Mouse (Mus musculus) liver, embryonic 14.5 days (tissue): ENCODE data around the gene Mill2. TPM values are rescaled to one million over a fixed set of nuclear protein-coding genes. Genes with fewer than 3 reads are reported as not detected.
A peak's percentile ranks its signal among the peaks of the same experiment; 100 is the strongest.

Experiments used
- ATAC-seq: fragments of 200-750 bp; cut with Nextera tagmentation; 2 replicates; pipeline ENCODE4 v1.8.0; 2017; ENCODE audit warnings: moderate number of reproducible peaks, mild to moderate bottlenecking, moderate library complexity; ENCODE audit not compliant: insufficient read depth
- DNase-seq, 3 experiments: peaks; one replicate each; pipeline ENCODE4 v3.0.0-alpha.2; 2012 to 2013; ENCODE audit warnings: low read depth in 3 of 3, low spot score in 3 of 3
- H3K27ac ChIP-seq: fragments of 300-500 bp; sonication (generic); 2 replicates; pipeline ENCODE4 v1.5.1; 2014; ENCODE audit warnings: moderate library complexity, mild to moderate bottlenecking, control low read depth, inconsistent platforms
- H3K27me3 ChIP-seq: fragments of 300-500 bp; sonication (generic); 2 replicates; pipeline ENCODE4 v1.6.1; 2014; ENCODE audit warnings: mild to moderate bottlenecking, low read length, moderate library complexity; ENCODE audit not compliant: control insufficient read depth, insufficient read depth
- H3K36me3 ChIP-seq: fragments of 300-500 bp; sonication (generic); replicated peaks from 2 replicates; pipeline ENCODE4 v1.6.1; 2014; ENCODE audit warnings: low read depth; ENCODE audit not compliant: control insufficient read depth, insufficient read depth
- H3K4me1 ChIP-seq, 2 experiments: fragments of 200-500 bp in 1 of 2; fragments of 300-500 bp in 1 of 2; sonication (generic) in 1 of 2; replicated peaks; 2 replicates each; pipeline ENCODE4 v1.6.1; 2012 to 2014; ENCODE audit warnings: antibody characterized with exemption in 1 of 2, inconsistent platforms in 1 of 2, low read length in 1 of 2; ENCODE audit not compliant: control insufficient read depth in 2 of 2, insufficient read depth in 2 of 2
- H3K4me2 ChIP-seq: fragments of 300-500 bp; sonication (generic); 2 replicates; pipeline ENCODE4 v1.6.1; 2014; ENCODE audit warnings: low read depth, mild to moderate bottlenecking, control low read depth, moderate library complexity
- H3K4me3 ChIP-seq, 2 experiments: fragments of 200-500 bp in 1 of 2; fragments of 300-500 bp in 1 of 2; sonication (generic) in 1 of 2; 2 replicates each; pipeline ENCODE4 v1.5.1; 2012 to 2014; ENCODE audit warnings: low read depth in 2 of 2, low read length in 2 of 2, mild to moderate bottlenecking in 2 of 2, control low read depth in 1 of 2, inconsistent platforms in 1 of 2, moderate library complexity in 1 of 2; ENCODE audit not compliant: insufficient read depth in 1 of 2
- H3K9ac ChIP-seq: fragments of 300-500 bp; sonication (generic); replicated peaks from 2 replicates; pipeline ENCODE4 v1.6.1; 2014; ENCODE audit warnings: mild to moderate bottlenecking, control low read depth, moderate library complexity
- H3K9me3 ChIP-seq: fragments of 300-500 bp; sonication (generic); 2 replicates; pipeline ENCODE4 v1.6.1; 2016; ENCODE audit warnings: low read length, mixed read lengths; ENCODE audit not compliant: control insufficient read depth
- CTCF ChIP-seq: IDR thresholded peaks from 2 replicates; pipeline ENCODE4 v1.5.1; 2016; ENCODE audit warnings: antibody characterized with exemption, low read depth, control low read depth
- EP300 ChIP-seq: IDR thresholded peaks from 2 replicates; pipeline ENCODE4 v1.6.1; 2016; ENCODE audit warnings: antibody characterized with exemption, low read depth
- WGBS: fragments of 180-500 bp; shearing (Covaris S2); extraction: QIAGEN DNeasy Blood & Tissue Kit; methylation state at CpG from one replicate; pipeline ENCODE4 v1.1.7; 2014; ENCODE audit not compliant: insufficient replicate concordance; 5-methylcytosine and 5-hydroxymethylcytosine counted together
- polyA plus RNA-seq, 2 experiments: library from polyadenylated mRNA; depleted of rRNA in 1 of 2; stranded (reverse) in 1 of 2; unstranded in 1 of 2; fragments of >200 nt; fragmentation: Nextera tagmentation in 1 of 2; extraction: Ambion mirVana in 1 of 2; gene quantifications; 2 replicates each; pipeline versions ENCODE4 v1.2.1 to v1.2.3; 2012 to 2014

Gene Mill2
- polyA plus RNA-seq, 2 experiments, result 0.09 to 0.18 TPM

GRCm38 (mm10) chr7:18909797-18910196 is 70.0 kb downstream of the Mill2 start:
- TF ChIP-seq CTCF, result no peak
- H3K36me3 ChIP-seq, result no peaks in the 10 kb centered on the region
- 2% methylated on average over 17 of the region's 17 CpGs for WGBS
- peak overlapping the region; percentile 59 for H3K9ac ChIP-seq
- peaks cover 2 to 13% of the 10 kb centered on the region in 2 experiments; a peak in 3 of 4 replicates for H3K4me1 ChIP-seq
- H3K4me2 ChIP-seq, result peak overlapping the region; percentile 87
- no peak overlapping the region for H3K27ac ChIP-seq
- DNase-seq, result no peak
- H3K9me3 ChIP-seq, result no peaks in the 10 kb centered on the region
- no peaks in the 10 kb centered on the region for H3K27me3 ChIP-seq
- peak; percentile 49 for ATAC-seq
- peak overlapping the region; percentile 66 to 98 for H3K4me3 ChIP-seq

- no peaks in the 10 kb centered on the region for H3K36me3 ChIP-seq
- peak; percentile 92 to 97 (median 93) for DNase-seq
- H3K4me2 ChIP-seq, result peak within 1 kb of the TSS; percentile 87
- H3K4me1 ChIP-seq, result peaks cover 2 to 13% of the 10 kb centered on the region in 2 experiments; a peak in 3 of 4 replicates
- under 1% methylated on average over 33 of the region's 33 CpGs for WGBS
- peak within 1 kb of the TSS; percentile 59 for H3K9ac ChIP-seq
- H3K27ac ChIP-seq, result no peak within 1 kb of the TSS
- peak; percentile 99 for ATAC-seq
- H3K4me3 ChIP-seq, result peak within 1 kb of the TSS; percentile 66 to 98
- H3K27me3 ChIP-seq, result no peaks in the 10 kb centered on the region
- TF ChIP-seq CTCF, result no peak
- peak; percentile 63 for TF ChIP-seq EP300
- no peaks in the 10 kb centered on the region for H3K9me3 ChIP-seq
Measured at GRCm38 (mm10) chr7:18910241-18910831, 70.6 kb downstream of the Mill2 start, which contains the start of gene Ccdc61. Gene Ccdc61 (minus strand): TSS chr7:18910415.

Other genes with a start within 250 kb of the Mill2 start
- gene Psg23, start 223.5 kb upstream of the Mill2 start, polyA plus RNA-seq (2012; rRNA removed), result 0.02 TPM in 1 of 2 replicates, not detected in the other
- not detected in 2 replicates for gene Psg23, start 223.5 kb upstream of the Mill2 start, polyA plus RNA-seq (2014; fragmentation: Nextera tagmentation; extraction: Ambion mirVana)
- gene Psg21, start 183.2 kb upstream of the Mill2 start, polyA plus RNA-seq (2012; rRNA removed), result 0.02 TPM in 1 of 2 replicates, not detected in the other
- gene Psg21, start 183.2 kb upstream of the Mill2 start, polyA plus RNA-seq (2014; fragmentation: Nextera tagmentation; extraction: Ambion mirVana), result not detected in 2 replicates
- gene Psg20, start 153.8 kb upstream of the Mill2 start, polyA plus RNA-seq (2012; rRNA removed), result not detected in 2 replicates
- not detected in 2 replicates for gene Psg20, start 153.8 kb upstream of the Mill2 start, polyA plus RNA-seq (2014; fragmentation: Nextera tagmentation; extraction: Ambion mirVana)
- gene Psg22, start 121.9 kb upstream of the Mill2 start, polyA plus RNA-seq (2012; rRNA removed), result 0.01 and 0.04 TPM in 2 replicates
- 0.05 TPM in 1 of 2 replicates, not detected in the other for gene Psg22, start 121.9 kb upstream of the Mill2 start, polyA plus RNA-seq (2014; fragmentation: Nextera tagmentation; extraction: Ambion mirVana)
- gene Psg19, start 41.4 kb upstream of the Mill2 start, polyA plus RNA-seq (2012; rRNA removed), result not detected in 2 replicates
- gene Psg19, start 41.4 kb upstream of the Mill2 start, polyA plus RNA-seq (2014; fragmentation: Nextera tagmentation; extraction: Ambion mirVana), result not detected in 2 replicates
- 0.03 TPM in 1 of 2 replicates, not detected in the other for gene Psg17, start 18.4 kb upstream of the Mill2 start, polyA plus RNA-seq (2012; rRNA removed)
- gene Psg17, start 18.4 kb upstream of the Mill2 start, polyA plus RNA-seq (2014; fragmentation: Nextera tagmentation; extraction: Ambion mirVana), result not detected in 2 replicates
- 10.5 and 15.1 TPM in 2 replicates for gene Pglyrp1, start 31.4 kb downstream of the Mill2 start, polyA plus RNA-seq (2012; rRNA removed)
- 23.2 and 32.0 TPM in 2 replicates for gene Pglyrp1, start 31.4 kb downstream of the Mill2 start, polyA plus RNA-seq (2014; fragmentation: Nextera tagmentation; extraction: Ambion mirVana)
- 6.5 and 10.0 TPM in 2 replicates for gene Ccdc61, start 70.4 kb downstream of the Mill2 start, polyA plus RNA-seq (2012; rRNA removed)
- 5.5 and 6.7 TPM in 2 replicates for gene Ccdc61, start 70.4 kb downstream of the Mill2 start, polyA plus RNA-seq (2014; fragmentation: Nextera tagmentation; extraction: Ambion mirVana)
- gene Nova2, start 85.9 kb downstream of the Mill2 start, polyA plus RNA-seq (2012; rRNA removed), result 0.11 TPM in 2 replicates
- 0.03 and 0.05 TPM in 2 replicates for gene Nova2, start 85.9 kb downstream of the Mill2 start, polyA plus RNA-seq (2014; fragmentation: Nextera tagmentation; extraction: Ambion mirVana)
- gene Nanos2, start 147.4 kb downstream of the Mill2 start, polyA plus RNA-seq (2012; rRNA removed), result not detected in 2 replicates
- gene Nanos2, start 147.4 kb downstream of the Mill2 start, polyA plus RNA-seq (2014; fragmentation: Nextera tagmentation; extraction: Ambion mirVana), result not detected in 2 replicates
- gene Mypop, start 151.3 kb downstream of the Mill2 start, polyA plus RNA-seq (2012; rRNA removed), result 0.20 and 0.21 TPM in 2 replicates
- gene Mypop, start 151.3 kb downstream of the Mill2 start, polyA plus RNA-seq (2014; fragmentation: Nextera tagmentation; extraction: Ambion mirVana), result 0.30 and 0.34 TPM in 2 replicates
- gene Irf2bp1, start 164.1 kb downstream of the Mill2 start, polyA plus RNA-seq (2012; rRNA removed), result 6.8 and 8.3 TPM in 2 replicates
- gene Irf2bp1, start 164.1 kb downstream of the Mill2 start, polyA plus RNA-seq (2014; fragmentation: Nextera tagmentation; extraction: Ambion mirVana), result 6.8 and 7.9 TPM in 2 replicates
- 12.2 and 13.9 TPM in 2 replicates for gene Foxa3, start 183.6 kb downstream of the Mill2 start, polyA plus RNA-seq (2012; rRNA removed)
- 25.7 and 26.5 TPM in 2 replicates for gene Foxa3, start 183.6 kb downstream of the Mill2 start, polyA plus RNA-seq (2014; fragmentation: Nextera tagmentation; extraction: Ambion mirVana)
- gene Sympk, start 184.4 kb downstream of the Mill2 start, polyA plus RNA-seq (2012; rRNA removed), result 27.3 and 29.1 TPM in 2 replicates
- gene Sympk, start 184.4 kb downstream of the Mill2 start, polyA plus RNA-seq (2014; fragmentation: Nextera tagmentation; extraction: Ambion mirVana), result 10.7 and 11.8 TPM in 2 replicates
- not detected in 2 replicates for gene Rsph6a, start 214.7 kb downstream of the Mill2 start, polyA plus RNA-seq (2012; rRNA removed)
- gene Rsph6a, start 214.7 kb downstream of the Mill2 start, polyA plus RNA-seq (2014; fragmentation: Nextera tagmentation; extraction: Ambion mirVana), result not detected in 2 replicates
- 18.1 and 20.2 TPM in 2 replicates for gene Dmwd, start 236.3 kb downstream of the Mill2 start, polyA plus RNA-seq (2012; rRNA removed)
- 3.5 and 3.7 TPM in 2 replicates for gene Dmwd, start 236.3 kb downstream of the Mill2 start, polyA plus RNA-seq (2014; fragmentation: Nextera tagmentation; extraction: Ambion mirVana)
- 17.9 and 20.7 TPM in 2 replicates for gene Dmpk, start 243.9 kb downstream of the Mill2 start, polyA plus RNA-seq (2012; rRNA removed)
- gene Dmpk, start 243.9 kb downstream of the Mill2 start, polyA plus RNA-seq (2014; fragmentation: Nextera tagmentation; extraction: Ambion mirVana), result 8.3 and 10.6 TPM in 2 replicates